Mouse (Mus musculus): ENCODE data around the gene Gm37240.
A peak's percentile ranks its signal among the peaks of the same experiment; 100 is the strongest.

The Gm37240 gene

GRCm38 (mm10) chr3:85749348-85749747 is 138.0 kb downstream of the Gm37240 start:
- no peak for DNase-seq (ENCODE audit: low spot score)

DNA sequence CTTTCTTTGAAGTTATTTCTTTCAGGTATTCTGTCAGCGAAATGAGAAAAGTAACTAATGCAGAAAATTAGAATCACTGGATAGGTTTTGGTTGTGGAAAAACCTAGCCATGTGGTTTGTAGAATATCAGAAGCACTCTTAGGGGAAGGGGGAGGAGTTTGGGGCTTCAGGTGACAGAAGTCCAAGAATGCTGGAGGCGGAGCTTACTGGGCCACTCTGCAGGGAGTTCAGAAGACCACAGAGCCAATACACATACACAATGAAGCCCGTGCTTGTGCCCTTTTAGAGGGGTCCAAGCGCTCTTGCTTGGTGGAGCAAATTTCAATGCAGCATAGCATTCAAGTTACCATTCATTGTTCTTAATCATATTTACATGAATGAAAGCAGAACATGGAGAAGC is 138.5 kb downstream of the Gm37240 start:
- peak; percentile 24 for DNase-seq (ENCODE audit: low spot score)

- DNase-seq (ENCODE audit: low spot score): no peak
Measured at GRCm38 (mm10) chr3:85746116-85746515, 141.2 kb downstream of the Gm37240 start.

DNA sequence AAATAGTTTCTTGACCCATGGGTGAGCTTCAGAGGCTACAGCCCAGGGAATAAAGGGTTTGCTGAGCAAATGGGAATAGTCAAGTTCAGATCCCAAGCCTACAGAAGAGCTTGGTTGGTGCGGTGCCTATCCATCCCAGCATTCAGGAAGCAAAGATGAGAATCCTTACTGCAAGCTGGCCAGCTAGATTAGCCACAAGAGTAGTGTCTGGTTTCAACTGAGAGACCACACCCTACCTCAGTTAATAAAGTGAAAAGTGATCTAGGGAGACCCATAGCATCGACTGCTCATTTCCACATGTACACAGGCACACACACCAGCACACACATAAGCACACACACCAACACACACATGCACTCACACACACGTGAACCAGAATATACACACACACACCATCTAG is 145.6 kb downstream of the Gm37240 start:
- DNase-seq (ENCODE audit: low spot score): no peak

DNA sequence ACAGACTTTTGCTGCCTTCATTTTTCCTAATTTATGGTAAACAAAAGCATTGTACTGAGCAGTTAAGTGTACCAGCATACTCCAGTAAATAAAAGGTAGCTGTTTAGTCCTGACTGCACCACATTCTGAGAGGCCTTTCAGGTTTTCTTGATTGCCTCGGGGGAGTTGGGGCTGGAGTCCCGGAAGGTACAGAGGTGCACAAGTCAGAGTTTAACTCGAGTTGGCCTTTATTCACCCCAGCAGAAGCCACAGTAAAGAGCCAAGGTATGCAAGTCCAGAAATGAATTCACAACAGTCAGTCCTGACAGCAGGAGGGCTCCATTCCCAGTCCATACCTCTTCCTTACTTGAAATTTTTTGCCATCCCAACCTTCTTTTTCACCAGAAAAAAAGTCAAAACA is 148.7 kb downstream of the Gm37240 start:
- DNase-seq (ENCODE audit: low spot score): no peak

GRCm38 (mm10) chr3:85733939-85734729 is 153.2 kb downstream of the Gm37240 start:
- no peak for DNase-seq (ENCODE audit: low spot score)

- peak; percentile 89 for DNase-seq (ENCODE audit: low spot score)
Measured at GRCm38 (mm10) chr3:85727171-85727570, 160.1 kb downstream of the Gm37240 start.

- no peak for DNase-seq (ENCODE audit: low spot score)
Measured at GRCm38 (mm10) chr3:85725971-85726370, 161.3 kb downstream of the Gm37240 start.

DNA sequence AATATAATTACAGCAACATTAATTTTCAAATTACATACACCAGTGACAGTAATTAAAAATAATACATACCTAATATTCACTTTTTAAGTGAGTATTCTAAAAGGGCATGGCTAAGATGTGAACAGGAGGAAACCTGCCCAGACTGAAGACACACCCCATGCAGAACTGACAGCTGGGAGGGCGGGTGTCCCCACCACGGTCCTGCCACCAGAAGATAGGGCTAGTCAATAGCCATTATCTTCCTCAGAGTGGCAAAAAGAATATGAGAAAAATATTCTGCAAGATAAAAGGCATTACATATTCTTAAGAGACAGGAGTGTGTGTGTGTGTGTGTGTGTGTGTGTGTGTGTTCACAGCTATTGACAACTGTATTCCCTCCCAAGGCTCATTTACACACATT is 162.2 kb downstream of the Gm37240 start:
- no peak for DNase-seq (ENCODE audit: low spot score)

DNA sequence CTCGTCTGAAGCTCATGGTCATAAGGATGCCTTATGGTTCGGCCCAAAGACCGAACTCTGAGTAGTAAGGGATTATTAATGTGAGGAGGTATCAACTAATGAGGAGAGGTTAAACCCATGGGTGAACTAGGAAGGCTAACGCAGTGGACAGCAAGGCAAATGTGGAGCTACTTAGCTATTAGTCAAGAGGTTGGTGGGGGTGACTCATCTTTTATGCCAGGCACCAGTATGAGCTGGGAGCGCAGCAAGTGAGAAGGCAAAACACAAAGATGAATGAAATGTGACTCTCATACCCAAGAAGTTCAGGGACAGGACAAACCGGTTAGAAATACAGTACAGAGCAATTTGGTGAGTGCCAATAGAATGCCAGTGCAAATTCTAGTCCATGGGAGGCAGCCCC is 164.7 kb downstream of the Gm37240 start:
- no peak for DNase-seq (ENCODE audit: low spot score)

GRCm38 (mm10) chr3:85715764-85716297 is 171.5 kb downstream of the Gm37240 start:
- no peak for DNase-seq (ENCODE audit: low spot score)

DNA sequence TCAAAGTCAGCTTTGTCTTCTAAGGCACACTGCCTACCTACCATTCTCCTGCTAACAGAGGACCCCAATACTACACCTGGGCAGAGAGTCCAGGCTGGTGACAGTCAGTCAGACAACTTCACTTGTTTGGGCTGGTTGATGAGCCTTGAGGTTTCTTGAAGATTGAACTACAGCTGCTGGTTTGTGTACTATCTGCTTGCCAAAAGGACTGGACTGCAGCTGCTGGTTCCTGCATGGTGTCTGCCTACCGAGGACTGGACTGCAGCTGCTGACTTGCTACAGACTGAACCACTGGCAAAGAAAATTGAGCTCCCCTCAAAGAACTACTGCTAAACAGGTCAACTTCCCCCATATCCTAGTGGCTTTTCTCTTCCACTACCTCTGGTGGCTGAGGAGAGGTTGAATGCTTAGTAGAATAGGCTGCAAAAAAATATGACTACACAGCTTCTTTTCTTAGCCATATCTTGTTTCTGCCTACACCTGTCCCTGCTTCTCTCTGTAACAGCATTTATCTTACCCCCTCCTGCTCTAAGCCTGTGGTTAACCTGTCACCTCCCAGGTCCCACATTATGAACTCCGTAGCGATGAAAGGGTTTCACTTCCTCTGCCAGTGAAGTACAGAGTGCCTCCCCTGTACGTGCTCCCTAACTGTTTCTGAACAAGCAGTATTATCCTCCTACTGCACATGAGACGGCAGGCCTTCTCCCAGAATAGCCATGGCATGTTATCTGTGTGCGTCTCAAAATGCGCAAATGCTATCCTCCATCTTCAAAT is 173.2 kb downstream of the Gm37240 start:
- DNase-seq (ENCODE audit: low spot score): no peak

DNA sequence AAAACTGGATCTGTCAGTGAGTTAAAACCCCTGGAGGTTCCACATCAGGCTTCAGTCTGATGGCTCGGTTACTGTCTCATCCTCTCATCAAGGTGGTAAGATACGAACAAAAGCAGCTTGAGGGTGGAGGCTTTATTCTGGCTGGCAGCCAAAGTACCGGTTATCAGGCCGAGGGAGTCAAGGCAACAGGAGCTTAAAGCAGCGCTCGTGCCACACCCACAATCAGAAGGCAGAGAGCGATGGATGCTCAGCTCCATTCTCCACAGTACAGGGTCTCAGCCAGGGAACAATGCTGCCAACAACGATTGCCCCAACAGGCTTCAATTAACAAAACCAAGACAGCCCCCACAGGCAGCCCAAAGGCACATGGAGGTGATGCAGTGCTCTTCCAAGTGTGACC is 176.6 kb downstream of the Gm37240 start:
- no peak for DNase-seq (ENCODE audit: low spot score)

- peak; percentile 72 for DNase-seq (ENCODE audit: low spot score)
Measured at GRCm38 (mm10) chr3:85707421-85707820, 179.9 kb downstream of the Gm37240 start.

DNA sequence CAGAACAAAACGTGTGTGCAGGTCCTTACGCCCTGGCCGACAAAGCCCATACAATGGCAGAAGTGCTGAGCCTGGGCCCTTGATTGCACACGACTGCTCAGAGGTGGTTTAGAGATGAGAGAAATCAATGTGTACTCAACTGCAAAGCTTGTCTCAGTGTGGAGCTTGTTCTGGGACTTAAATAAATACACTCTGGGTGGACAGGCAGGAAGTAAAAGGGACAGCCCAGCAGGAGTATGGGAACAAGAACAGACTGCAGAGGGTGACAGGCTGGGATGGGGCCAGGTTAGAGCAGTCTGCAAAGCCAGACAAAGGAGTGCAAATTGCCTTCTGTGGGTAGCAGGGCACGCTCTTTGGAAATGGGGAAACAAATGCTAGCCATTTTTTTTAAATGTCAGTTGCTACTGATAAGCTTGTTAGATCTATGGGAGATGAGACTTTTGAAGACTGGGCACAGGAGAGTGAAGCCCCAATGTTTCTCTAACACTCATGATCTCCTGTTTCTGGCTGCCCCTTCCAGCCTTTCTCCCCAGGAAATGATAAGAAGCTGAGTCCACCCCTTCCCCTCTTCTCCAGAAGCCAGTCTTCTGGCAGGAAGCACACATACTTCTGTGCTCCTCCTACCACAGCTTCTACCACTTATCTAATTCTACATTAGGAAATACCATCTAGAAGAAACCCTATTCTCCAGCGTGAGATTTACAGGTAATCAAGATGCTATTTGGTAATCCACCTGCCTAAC is 184.0 kb downstream of the Gm37240 start:
- peak; percentile 23 for DNase-seq (ENCODE audit: low spot score)

DNA sequence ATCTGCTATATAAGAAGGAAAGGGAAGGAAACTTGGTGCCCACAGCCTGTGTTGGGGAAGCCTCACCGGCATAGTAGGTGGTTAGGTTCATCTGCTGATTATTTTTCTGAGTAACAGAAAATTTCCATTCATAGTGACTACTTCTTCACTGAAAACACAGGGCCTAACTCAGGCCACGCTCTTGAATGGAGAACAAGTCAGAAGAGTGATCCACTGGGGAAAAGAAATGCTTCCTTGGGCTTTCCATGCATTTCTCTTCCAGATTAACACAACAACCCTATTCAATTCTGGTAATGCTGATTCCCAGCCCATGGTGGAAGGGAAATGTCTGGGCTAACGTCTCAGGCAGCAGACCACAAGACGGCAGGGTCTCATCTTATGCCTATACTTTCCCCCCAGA is 188.8 kb downstream of the Gm37240 start:
- DNase-seq (ENCODE audit: low spot score): no peak

- DNase-seq (ENCODE audit: low spot score): no peak
Measured at GRCm38 (mm10) chr3:85695056-85695455, 192.3 kb downstream of the Gm37240 start.

DNA sequence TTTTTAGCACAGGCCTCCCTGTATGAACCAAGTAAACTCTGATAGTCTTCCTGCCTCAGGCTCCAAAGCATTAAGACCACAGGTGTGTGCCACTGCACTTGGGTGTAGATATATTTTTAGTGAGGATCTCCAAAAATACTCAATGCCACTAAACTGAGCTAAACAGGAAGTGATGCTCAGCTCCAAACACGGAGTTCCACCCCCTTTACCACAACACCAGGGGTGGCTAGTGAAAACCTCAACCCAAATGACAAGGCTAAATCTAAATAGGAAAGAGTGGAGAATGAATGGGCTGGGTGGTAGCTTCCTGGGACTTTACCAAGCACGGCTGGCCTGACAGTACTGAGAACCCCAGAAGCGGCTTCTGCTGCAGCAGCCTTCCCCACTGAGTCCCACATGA is 194.3 kb downstream of the Gm37240 start:
- no peak for DNase-seq (ENCODE audit: low spot score)

DNA sequence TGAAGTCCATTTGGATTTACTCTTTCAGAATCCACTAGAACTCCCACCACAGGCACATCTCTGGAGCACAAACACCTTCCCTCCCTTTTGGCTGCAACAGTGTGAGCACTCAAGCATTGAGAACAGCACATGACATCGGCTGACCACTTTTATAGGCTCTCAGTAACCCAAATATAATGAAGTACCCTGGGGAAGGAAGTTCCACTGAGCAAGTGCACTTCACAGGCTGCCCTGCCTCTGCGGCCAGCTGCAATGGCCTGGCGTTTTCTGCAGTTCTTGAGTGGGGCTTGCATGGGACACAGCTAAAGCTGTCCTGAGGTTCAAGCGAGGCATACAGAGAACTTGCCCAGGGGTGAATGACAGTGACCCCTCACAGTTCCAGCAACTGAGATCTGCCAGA is 196.2 kb downstream of the Gm37240 start:
- DNase-seq (ENCODE audit: low spot score): peak; percentile 23

DNA sequence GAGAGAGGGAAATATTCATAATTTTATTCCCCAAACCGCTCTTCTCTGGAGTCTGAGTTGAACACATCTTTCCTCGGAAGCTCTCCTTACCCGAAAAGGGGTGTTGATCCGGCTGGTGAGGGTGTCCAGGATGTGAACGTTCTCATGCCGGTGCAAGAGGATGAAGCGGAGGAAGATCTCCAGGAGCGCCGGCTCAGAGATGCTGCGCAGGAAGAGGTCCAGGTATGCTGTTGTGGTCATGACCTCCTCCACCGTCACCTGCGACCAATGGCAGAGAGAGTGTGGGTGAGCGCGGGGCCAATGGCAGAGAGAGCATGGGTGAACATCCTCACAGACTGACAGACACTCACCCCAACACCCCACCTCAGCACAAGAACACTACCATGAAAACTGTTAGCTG is 199.0 kb downstream of the Gm37240 start:
- DNase-seq (ENCODE audit: low spot score): no peak

GRCm38 (mm10) chr3:85685271-85685670 is 202.0 kb downstream of the Gm37240 start:
- no peak for DNase-seq (ENCODE audit: low spot score)

DNA sequence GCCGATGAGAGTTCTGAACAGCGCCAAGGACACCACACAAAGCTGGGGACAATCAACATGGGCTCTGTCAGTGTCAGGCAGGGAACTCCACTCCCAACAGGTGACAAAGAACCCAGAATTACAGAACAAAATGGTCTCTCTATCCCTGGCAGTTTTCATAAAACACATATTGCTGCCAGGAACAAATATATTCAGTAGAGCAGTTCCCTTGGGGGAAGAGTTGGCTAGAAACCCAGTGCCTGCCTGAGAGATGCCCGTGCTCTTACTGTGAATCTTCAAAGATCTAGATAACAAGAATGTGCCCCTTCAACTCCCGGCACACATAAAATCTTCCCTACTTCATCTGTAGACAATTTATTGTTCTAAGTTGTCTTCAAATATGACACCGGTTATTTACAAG is 203.7 kb downstream of the Gm37240 start:
- DNase-seq (ENCODE audit: low spot score): no peak

All from retina, embryonic 14.5 days (tissue).